Mouse (Mus musculus) adrenal gland, postnatal 25 days (tissue): ENCODE measurements around the gene Ntn1. TPM values are rescaled to one million over a fixed set of nuclear protein-coding genes. Genes with fewer than 3 reads are reported as not detected.
A peak's percentile ranks its signal among the peaks of the same experiment; 100 is the strongest.

Experiments used
- DNase-seq: peaks from one replicate; pipeline ENCODE4 v3.0.0; 2021; ENCODE audit warnings: mixed read lengths
- total RNA-seq: library from RNA; stranded (reverse); gene quantifications from 2 replicates; pipeline ENCODE4 v1.2.3, GENCODE M21; 2021

The Ntn1 gene
- total RNA-seq, 1 experiment from 2014 or later, result 6.4 TPM

- no peak for DNase-seq
These were observed 5.0 kb upstream of the Ntn1 start for GRCm38 (mm10) chr11:68405576-68405975.

GRCm38 (mm10) chr11:68404185-68404584 lies 3.6 kb upstream of the Ntn1 start:
- DNase-seq, result no peak

- DNase-seq, result no peak
These were observed 805 bp upstream of the Ntn1 start for GRCm38 (mm10) chr11:68401428-68401827.

GRCm38 (mm10) chr11:68400021-68400671 lies 477 bp downstream of the Ntn1 start:
- DNase-seq, result peak; percentile 41

GRCm38 (mm10) chr11:68399548-68400020 lies 1.0 kb downstream of the Ntn1 start:
- no peak for DNase-seq

DNA sequence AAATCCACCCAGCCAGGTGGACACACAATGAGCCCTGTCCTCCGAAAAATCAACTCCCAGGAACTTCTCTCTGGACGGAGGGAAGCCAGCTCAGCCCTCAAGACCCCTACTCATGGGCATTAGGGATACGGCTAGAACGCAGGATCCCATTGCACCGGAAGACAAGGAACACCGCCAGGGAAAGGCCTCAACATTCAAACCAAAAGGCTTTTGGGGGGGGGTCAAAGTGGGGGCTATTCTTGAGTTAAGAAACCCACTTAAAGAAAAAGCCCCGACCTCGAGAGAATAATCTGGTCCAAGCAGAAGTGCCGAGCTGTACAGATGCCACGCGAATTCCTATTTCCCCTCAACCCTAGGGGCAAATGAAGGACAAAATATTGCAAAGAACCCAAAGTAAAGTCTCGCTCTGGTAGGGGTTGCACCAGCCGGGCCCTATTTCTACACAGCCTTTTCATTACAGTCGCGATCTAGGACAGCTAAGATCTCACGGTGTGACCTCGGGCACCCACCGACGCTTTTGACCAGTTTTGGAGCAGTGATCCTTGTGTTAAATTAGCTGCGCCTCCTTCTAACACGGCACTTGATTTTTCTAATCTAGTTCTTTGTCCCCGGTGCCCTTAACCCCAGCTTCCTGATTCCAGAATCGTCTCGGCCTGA lies 1.6 kb downstream of the Ntn1 start:
- no peak for DNase-seq

DNA sequence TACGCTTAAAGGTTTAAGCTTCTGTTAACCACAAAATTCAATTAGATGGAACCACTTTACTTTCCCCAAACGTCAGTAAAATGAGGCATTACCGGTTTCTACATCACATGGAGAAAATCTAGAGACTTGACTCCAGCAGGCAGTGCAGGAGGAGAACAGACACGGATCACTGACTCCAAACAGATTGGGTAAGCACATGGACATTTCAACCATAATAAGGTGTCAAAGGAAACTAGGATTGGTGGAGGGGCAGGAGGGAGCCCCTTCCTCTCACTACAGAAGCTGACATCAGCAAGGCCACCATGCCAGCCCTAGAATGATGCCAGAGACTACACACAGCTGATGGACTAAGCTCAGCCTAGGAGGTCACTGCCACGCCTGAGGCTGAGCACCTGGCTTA lies 5.1 kb downstream of the Ntn1 start:
- DNase-seq, result no peak

DNA sequence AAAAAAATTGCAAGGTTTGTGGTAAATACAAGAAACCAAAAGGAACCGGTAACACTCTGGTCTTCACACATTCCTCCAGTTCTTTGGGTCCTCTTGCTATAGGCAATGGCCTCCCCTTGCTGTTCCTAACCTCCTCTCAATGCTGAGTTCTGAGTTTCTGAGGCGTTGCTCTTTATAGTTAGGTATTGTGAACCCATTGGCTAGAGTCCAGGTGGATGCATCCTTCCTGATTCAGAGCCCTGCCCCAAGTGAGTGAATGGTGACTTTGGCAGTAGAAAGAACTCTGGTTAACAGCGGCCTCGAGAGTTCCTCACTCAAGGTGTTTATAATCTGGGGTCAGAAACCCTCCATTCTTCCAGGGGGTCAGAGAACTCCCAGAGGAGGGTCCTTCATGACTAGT lies 5.9 kb downstream of the Ntn1 start:
- DNase-seq, result no peak

DNA sequence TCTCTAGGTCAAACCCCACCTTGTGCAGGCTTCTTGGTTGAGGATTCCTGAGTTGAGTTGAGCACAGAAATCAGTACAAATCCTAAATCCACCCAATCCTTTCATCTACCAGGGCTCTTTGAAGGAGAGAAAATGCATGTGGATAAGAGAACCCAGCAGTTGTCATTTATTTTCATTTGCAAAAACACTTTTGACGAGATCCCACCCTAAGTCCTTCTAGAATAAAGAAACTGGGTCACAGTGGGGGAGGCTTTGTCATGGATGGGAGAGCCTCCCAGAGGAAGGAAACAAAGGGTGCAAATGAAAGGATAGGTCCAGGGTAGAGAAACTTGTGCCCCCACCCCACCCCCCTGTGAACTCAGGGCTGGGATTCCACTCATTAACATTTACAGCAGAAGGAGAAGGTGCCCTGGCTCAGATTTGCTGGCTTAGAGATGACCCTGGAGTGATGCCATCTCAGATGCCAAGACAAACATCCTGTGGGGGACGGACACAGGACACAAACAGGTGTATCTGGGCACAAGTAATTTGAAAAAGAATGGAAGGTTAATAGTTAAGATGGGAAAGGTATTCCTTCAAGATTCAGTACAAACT lies 6.6 kb downstream of the Ntn1 start:
- no peak for DNase-seq

DNA sequence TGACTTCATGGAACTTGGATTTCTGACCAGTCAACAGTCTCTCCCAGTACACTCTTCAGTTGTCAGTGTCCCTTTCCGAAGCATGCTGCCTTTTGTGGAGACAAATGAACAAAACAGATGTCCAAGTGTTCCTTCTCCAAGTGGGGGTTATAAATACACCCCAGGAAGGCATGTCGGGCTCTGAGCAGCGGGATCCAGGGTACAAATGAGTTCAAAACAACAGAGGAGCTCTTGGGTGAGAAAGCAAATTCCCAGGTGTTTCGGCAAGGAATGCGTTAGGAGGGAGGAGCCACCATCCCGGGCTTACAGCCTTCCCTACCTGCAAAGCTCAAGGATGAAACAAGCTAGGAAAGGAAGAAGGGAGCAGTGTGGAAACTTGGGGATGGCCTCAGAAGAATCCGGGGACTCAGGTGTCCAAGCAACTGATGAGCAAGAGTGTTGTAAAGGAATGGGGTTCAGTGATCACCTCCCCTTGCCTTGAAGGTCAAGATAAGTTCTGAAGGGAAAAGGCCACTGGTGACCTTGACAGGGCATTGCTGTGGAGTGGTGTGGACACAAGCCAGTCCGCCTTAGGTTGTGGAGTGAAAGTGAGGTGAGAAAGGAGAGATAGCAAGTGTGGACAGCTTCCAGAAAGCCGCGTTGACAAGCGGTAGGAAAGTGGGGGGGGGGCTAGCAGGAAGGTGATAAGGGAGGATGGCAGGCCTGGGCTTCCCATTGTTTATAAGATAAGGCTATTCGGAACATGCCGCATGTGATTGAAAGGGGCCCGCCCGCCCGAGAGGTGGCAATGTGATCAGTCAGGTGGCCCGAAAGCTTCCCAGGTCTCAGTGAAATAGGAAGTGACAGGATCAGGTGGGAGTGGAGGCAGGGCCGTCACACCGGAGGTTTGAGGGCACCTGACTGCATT lies 10.0 kb downstream of the Ntn1 start:
- DNase-seq, result no peak

GRCm38 (mm10) chr11:68389621-68390020 lies 11.0 kb downstream of the Ntn1 start:
- no peak for DNase-seq

DNA sequence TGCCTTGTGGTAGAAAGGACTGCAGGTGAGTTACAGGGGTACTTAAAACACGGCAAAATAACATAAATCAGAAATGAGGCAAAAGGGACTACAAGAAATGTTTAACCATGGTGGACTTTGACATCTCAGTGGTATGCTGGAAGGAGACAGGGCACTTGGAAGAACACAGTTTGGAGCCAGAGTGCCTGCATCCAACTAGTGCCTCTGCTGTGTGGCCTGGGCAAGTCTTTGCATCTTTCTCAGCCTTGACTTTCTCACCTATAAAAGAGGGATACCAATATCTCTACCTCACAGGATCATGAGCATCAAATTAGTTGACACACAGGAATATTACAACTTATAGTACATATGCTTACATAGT lies 12.0 kb downstream of the Ntn1 start:
- DNase-seq, result no peak

DNA sequence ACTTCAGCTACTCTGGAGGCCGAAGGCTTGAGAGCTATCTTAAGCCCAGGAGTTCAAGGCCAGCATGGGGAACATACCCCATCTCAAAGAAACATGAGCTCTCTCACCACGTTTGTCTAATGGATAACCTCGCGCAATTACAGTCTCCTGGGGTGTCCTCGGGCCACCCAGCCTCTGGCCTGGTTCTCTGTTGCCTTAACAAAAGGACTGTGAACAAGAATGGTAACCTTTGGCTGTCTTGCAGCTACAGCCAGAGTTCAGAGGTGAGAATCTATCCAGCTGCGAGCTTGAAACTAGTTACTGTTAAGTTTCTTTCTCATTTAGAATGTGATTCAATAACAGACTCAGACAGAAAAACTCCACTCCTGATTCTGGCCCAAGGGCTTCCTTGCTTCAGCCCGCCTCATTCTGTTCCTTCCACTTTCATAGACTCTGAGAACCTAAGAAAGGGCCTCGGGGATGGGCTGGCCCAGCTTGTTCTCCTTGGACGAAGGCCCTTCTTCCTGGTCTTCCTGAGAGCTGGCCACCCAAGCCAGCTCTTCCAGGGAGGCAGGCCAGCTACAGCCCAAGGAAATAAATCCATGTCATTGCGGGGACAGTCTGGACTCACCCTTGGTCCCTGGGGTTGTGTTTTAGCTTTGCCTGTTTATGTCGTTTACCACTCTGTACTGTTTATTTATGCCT lies 12.5 kb downstream of the Ntn1 start:
- no peak for DNase-seq

- no peak for DNase-seq
These were observed 13.2 kb downstream of the Ntn1 start for GRCm38 (mm10) chr11:68387441-68387760.

DNA sequence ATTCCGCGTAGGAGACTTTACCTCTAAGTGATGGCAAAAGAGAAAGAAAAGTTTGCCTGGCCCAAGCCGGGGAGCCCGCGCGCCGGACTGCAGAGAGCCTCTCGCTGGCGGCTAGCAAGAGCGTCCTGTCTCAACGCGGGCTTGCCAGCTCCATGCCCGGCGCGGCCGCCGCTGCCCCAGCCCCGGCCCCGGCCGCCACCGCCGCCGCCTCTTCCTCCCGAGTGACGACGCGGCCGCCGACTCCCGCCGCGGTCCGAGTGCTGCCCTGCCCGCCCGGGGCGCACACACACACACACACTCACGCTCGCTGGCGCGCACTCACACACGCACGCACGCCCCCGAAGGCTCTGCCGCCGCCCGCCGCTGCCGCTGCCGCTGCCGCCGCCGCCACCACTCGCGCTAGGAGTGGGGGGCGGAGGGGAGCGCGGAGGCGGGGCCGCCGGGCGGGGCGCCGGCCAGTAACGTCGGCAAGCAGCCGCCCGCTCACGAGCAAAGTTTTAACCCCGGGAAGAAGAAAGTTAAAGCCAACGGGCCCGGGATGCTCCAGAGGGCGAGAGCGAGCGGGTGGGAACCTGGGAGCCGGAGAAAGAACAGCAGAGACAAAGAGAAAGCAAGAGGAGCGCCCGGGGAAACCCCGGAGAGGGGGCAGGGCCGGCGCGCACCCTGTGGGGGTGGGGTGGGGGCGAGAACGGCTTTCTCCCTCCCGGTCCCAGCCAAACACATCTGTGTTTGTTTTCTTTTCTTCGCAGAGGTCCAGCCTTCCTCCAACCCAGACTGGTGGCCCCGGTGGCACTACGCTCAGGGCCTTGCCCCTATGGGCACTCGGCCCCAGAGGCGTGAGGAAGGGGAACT lies 13.8 kb downstream of the Ntn1 start:
- peak; percentile 63 for DNase-seq

DNA sequence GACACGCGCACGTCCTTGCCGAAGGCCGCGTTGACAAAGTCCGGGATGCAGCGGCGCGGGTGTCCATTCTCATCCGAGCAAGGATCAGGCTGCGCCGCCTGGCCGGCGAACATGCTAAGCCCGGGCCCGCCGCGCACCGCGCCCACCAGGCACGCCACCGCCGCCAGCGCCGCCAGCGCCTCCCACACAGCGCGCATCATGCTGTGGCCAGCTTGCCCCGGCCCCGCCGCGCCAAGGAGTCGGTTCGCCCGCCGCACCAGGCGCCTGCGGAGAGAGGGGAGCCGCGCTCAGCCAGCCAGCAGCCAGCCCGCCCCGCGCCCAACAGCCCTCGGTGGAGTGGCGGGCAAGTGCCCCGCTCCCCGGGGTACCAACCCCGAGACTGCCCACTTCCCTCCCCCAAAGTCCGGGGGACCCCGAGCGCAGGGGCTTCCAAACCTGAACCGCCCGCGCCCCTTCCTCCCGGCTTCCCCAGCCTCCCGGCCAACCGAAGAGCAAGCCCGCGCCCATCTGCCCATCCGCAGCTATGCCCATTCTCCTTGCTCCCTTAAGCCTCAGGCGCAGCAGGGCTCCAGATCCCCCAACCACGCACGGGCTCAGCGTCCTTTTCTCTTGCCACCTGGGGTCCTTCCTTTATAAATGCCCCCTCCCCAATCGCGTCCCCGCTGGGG lies 14.6 kb downstream of the Ntn1 start:
- DNase-seq, result peak; percentile 30

DNA sequence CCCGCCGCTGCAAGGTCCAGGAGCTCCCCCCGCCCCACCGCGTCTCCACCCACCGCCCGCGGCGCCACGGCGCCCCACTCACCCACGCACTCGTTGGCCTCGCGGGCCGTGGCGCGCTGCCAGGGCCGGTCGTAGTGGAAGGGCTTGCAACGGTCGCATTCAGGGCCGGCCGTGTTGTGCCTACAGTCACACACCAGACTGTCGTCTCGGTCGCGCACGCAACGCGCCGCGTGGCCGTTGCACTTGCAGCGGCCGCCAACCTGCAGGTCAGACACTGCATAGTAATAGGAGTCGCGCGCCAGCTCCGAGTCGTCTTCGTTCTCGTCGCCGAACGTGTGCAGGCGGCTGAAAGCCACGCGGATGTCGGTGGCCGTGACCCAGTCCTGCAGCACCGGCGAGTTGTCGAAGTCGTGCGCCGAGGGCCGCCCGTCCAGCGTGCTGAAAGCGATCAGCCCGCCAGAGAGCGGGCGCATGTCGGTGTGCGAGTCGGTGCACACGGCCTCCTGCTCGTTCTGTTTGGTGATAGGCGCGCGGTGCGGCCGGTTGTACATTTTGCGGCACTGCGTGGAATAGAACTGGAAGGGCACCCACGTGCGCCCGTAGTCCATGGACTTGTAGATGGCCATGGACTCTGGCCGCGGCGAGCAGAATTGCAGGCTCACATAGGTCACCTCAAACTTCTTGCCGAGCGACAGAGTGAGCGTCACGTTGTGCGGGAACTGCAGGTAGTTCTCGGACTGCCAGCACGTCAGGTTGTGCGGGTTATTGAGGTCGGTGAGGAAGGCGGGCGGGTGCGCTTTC lies 15.4 kb downstream of the Ntn1 start:
- DNase-seq, result peak; percentile 27

DNA sequence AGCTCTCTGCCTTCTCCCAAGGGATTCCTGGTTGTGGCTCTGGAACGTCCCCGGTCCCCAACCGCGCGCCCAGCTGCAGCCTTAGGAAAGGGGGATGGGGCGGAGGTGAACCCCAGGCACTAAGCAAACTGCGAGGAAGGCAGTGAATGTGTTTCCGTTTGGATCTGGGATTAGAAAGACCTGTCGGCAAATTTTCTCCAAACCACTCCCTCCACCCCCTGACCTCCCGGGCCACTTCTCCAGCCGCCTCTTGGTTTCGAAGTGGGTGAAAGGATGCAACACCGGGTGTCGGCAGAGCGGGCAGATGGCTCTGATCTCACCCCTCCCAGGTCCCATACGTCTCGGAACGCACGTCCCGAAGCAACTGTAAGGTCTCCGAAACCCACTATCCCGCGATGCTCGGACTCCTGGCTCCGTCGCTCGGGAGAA lies 16.0 kb downstream of the Ntn1 start:
- peak; percentile 5 for DNase-seq

GRCm38 (mm10) chr11:68384131-68384530 lies 16.5 kb downstream of the Ntn1 start:
- no peak for DNase-seq

DNA sequence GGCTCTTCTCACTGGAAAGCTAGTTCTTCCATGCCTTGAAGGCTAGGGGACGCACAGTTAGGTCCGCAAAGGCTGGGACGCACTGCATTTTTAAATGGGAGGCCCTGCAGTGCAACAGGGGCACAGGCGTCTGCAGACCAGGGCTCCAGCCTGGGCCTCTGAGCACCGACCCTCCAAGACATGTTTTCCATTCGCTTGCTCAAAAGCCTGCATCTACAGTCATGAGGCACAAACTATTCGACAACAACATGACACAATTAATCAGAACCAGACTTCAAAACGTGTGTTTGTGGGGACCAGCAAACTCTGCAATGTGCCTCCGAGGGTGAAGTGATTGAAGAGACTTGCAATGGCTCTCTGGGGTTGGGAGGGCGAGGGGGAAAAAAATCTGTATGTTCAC lies 17.1 kb downstream of the Ntn1 start:
- DNase-seq, result no peak
